Mouse (Mus musculus) testis, postnatal 14 days (tissue): Measurements from ENCODE around the gene Dgki.

Experiments
- DNase-seq: peaks from one replicate; pipeline ENCODE4 v3.0.0; 2021; ENCODE audit warnings: low spot score

Gene Dgki

GRCm38 (mm10) chr6:36911586-36911985, 388.4 kb downstream of the Dgki start:
- no peak for DNase-seq

GRCm38 (mm10) chr6:36907191-36907590, 392.8 kb downstream of the Dgki start:
- no peak for DNase-seq

GRCm38 (mm10) chr6:36905965-36906364, 394.0 kb downstream of the Dgki start:
- DNase-seq, result no peak

GRCm38 (mm10) chr6:36904911-36905310, 395.1 kb downstream of the Dgki start:
- DNase-seq, result peak; percentile 7

GRCm38 (mm10) chr6:36903821-36904220, 396.2 kb downstream of the Dgki start:
- DNase-seq, result no peak

- DNase-seq, result no peak
These were observed 396.7 kb downstream of the Dgki start for GRCm38 (mm10) chr6:36903159-36903794.

- DNase-seq, result no peak
These were observed 400.1 kb downstream of the Dgki start for GRCm38 (mm10) chr6:36899872-36900271.

GRCm38 (mm10) chr6:36898412-36898811, 401.6 kb downstream of the Dgki start:
- no peak for DNase-seq

GRCm38 (mm10) chr6:36897616-36898149, 402.3 kb downstream of the Dgki start:
- no peak for DNase-seq

GRCm38 (mm10) chr6:36896656-36897055, 403.3 kb downstream of the Dgki start:
- DNase-seq, result no peak

GRCm38 (mm10) chr6:36891820-36892219, 408.2 kb downstream of the Dgki start:
- DNase-seq, result no peak

- DNase-seq, result no peak
These were observed 409.2 kb downstream of the Dgki start for GRCm38 (mm10) chr6:36890776-36891175.

- peak; percentile 54 for DNase-seq
These were observed 409.7 kb downstream of the Dgki start for GRCm38 (mm10) chr6:36890296-36890695.

GRCm38 (mm10) chr6:36881309-36881708, 418.7 kb downstream of the Dgki start:
- no peak for DNase-seq

- no peak for DNase-seq
These were observed 419.2 kb downstream of the Dgki start for GRCm38 (mm10) chr6:36880643-36881263.

- DNase-seq, result no peak
These were observed 422.6 kb downstream of the Dgki start for GRCm38 (mm10) chr6:36877399-36877798.

GRCm38 (mm10) chr6:36876426-36876825, 423.6 kb downstream of the Dgki start:
- DNase-seq, result no peak

- DNase-seq, result no peak
These were observed 424.1 kb downstream of the Dgki start for GRCm38 (mm10) chr6:36875926-36876325.

- DNase-seq, result no peak
These were observed 427.1 kb downstream of the Dgki start for GRCm38 (mm10) chr6:36872876-36873275.

GRCm38 (mm10) chr6:36868217-36868616, 431.8 kb downstream of the Dgki start:
- DNase-seq, result no peak

- no peak for DNase-seq
These were observed 441.5 kb downstream of the Dgki start for GRCm38 (mm10) chr6:36858258-36859041.

GRCm38 (mm10) chr6:36857627-36858257, 442.2 kb downstream of the Dgki start:
- no peak for DNase-seq
